Mouse (Mus musculus) right cerebral cortex, postnatal 36 days (tissue): ENCODE results near the gene Sec16b.
A peak's percentile ranks its signal among the peaks of the same experiment; 100 is the strongest.

Experiments used
- DNase-seq, 2 experiments: peaks; one replicate each; pipeline ENCODE4 v3.0.0; 2022; ENCODE audit warnings: low spot score in 2 of 2, mixed read lengths in 1 of 2

Sec16b gene

GRCm38 (mm10) chr1:157513559-157513958 is 7.0 kb downstream of the Sec16b start:
- DNase-seq = no peak

GRCm38 (mm10) chr1:157514298-157514697 is 7.8 kb downstream of the Sec16b start:
- no peak for DNase-seq

GRCm38 (mm10) chr1:157516838-157517808 is 10.6 kb downstream of the Sec16b start:
- DNase-seq = no peak

GRCm38 (mm10) chr1:157518111-157518523 is 11.6 kb downstream of the Sec16b start:
- peak; percentile 77 to 82 for DNase-seq

GRCm38 (mm10) chr1:157519396-157519795 is 12.9 kb downstream of the Sec16b start:
- no peak for DNase-seq

- no peak for DNase-seq
Measured at GRCm38 (mm10) chr1:157522322-157522721, 15.8 kb downstream of the Sec16b start.

- no peak for DNase-seq
Measured at GRCm38 (mm10) chr1:157524775-157525174, 18.2 kb downstream of the Sec16b start.

- no peak for DNase-seq
Measured at GRCm38 (mm10) chr1:157525692-157526354, 19.3 kb downstream of the Sec16b start.

- DNase-seq = no peak
Measured at GRCm38 (mm10) chr1:157526625-157527024, 20.1 kb downstream of the Sec16b start.

GRCm38 (mm10) chr1:157532826-157533460 is 26.4 kb downstream of the Sec16b start:
- DNase-seq = no peak

- DNase-seq = no peak
Measured at GRCm38 (mm10) chr1:157535571-157535970, 29.0 kb downstream of the Sec16b start.

GRCm38 (mm10) chr1:157536471-157536870 is 29.9 kb downstream of the Sec16b start:
- DNase-seq = no peak

GRCm38 (mm10) chr1:157537636-157538035 is 31.1 kb downstream of the Sec16b start:
- no peak for DNase-seq

- DNase-seq = no peak
Measured at GRCm38 (mm10) chr1:157545056-157545455, 38.5 kb downstream of the Sec16b start.

- no peak for DNase-seq
Measured at GRCm38 (mm10) chr1:157547658-157548057, 41.1 kb downstream of the Sec16b start.

- DNase-seq = no peak
Measured at GRCm38 (mm10) chr1:157549721-157550120, 43.2 kb downstream of the Sec16b start.

- DNase-seq = peak; percentile 72 to 74
Measured at GRCm38 (mm10) chr1:157552749-157553451, 46.4 kb downstream of the Sec16b start.

GRCm38 (mm10) chr1:157554163-157554562 is 47.6 kb downstream of the Sec16b start:
- no peak for DNase-seq

- DNase-seq = no peak
Measured at GRCm38 (mm10) chr1:157554686-157555530, 48.4 kb downstream of the Sec16b start.

GRCm38 (mm10) chr1:157555738-157556137 is 49.2 kb downstream of the Sec16b start:
- DNase-seq = peak; percentile 42 to 77

GRCm38 (mm10) chr1:157556439-157556838 is 49.9 kb downstream of the Sec16b start:
- no peak for DNase-seq
